Mouse (Mus musculus) lung, adult 2 months (tissue): ENCODE data around the gene Kcna10. TPM values are rescaled to one million over a fixed set of nuclear protein-coding genes. Genes with fewer than 3 reads are reported as not detected.

Experiments
- DNase-seq: peaks from one replicate; pipeline ENCODE4 v3.0.0; 2022
- H3K4me1 ChIP-seq: fragments of 200-500 bp; 2 replicates; pipeline ENCODE4 v1.6.1; 2011; ENCODE audit warnings: low read length; ENCODE audit not compliant: control insufficient read depth, insufficient read depth
- H3K4me3 ChIP-seq: fragments of 200-500 bp; replicated peaks from 2 replicates; pipeline ENCODE3; 2011; ENCODE audit warnings: low read depth, mild to moderate bottlenecking, control low read depth, low read length; ENCODE audit errors: extremely low read depth
- CTCF ChIP-seq: fragments of 200-500 bp; IDR thresholded peaks from 2 replicates; pipeline ENCODE4 v1.5.1; 2011; ENCODE audit warnings: mild to moderate bottlenecking, low read length, control low read depth; ENCODE audit not compliant: insufficient read depth
- POLR2A ChIP-seq: fragments of 200-500 bp; IDR thresholded peaks from 2 replicates; pipeline ENCODE4 v1.6.1; 2011; ENCODE audit warnings: low read depth, mild to moderate bottlenecking, control low read depth, low read length, borderline replicate concordance; ENCODE audit errors: extremely low read depth
- WGBS: fragments of 180-500 bp; shearing (Covaris S2); methylation state at CpG from one replicate; pipeline ENCODE4 v1.1.7; 2018; 5-methylcytosine and 5-hydroxymethylcytosine counted together
- polyA plus RNA-seq: library from polyadenylated mRNA; depleted of rRNA; stranded (reverse); fragments of >200 nt; gene quantifications from 2 replicates; pipeline ENCODE4 v1.2.3, GENCODE M21; 2012; rRNA removed

The Kcna10 gene
- not detected in 2 replicates for polyA plus RNA-seq

- WGBS = 76% methylated on average over 1 of the region's 1 CpGs
- DNase-seq = no peak
- TF ChIP-seq POLR2A = no peak
- TF ChIP-seq CTCF = no peak
- no peaks in the 10 kb centered on the region for H3K4me1 ChIP-seq
- H3K4me3 ChIP-seq = no peak within 1 kb of the TSS
Measured at GRCm38 (mm10) chr3:107182756-107183155, at the start of gene Kcna10. TSS of gene Kcna10 (plus strand) at chr3:107183056.

- TF ChIP-seq POLR2A = no peak
- TF ChIP-seq CTCF = no peak
- no peak for DNase-seq
- H3K4me3 ChIP-seq = no peak overlapping the region
- WGBS = 71% methylated on average over 3 of the region's 3 CpGs
- H3K4me1 ChIP-seq = peaks cover 3% of the 10 kb centered on the region
Measured at GRCm38 (mm10) chr3:107134457-107134856, 48.4 kb upstream of the Kcna10 start.

GRCm38 (mm10) chr3:107147126-107147525, 35.7 kb upstream of the Kcna10 start:
- WGBS = 80% methylated on average over 7 of the region's 7 CpGs
- Histone ChIP-seq H3K4me1 (no peaks in the 10 kb centered on the region), H3K4me3 (no peak overlapping the region)
- TF ChIP-seq CTCF (no peak), POLR2A (no peak)
- DNase-seq = no peak

- no peaks in the 10 kb centered on the region for H3K4me1 ChIP-seq
- TF ChIP-seq POLR2A (no peak), CTCF (peak; percentile 70)
- no peak overlapping the region for H3K4me3 ChIP-seq
- peak; percentile 24 for DNase-seq
- WGBS = 48% methylated on average over 3 of the region's 3 CpGs
Measured at GRCm38 (mm10) chr3:107149006-107149405, 33.9 kb upstream of the Kcna10 start.

- DNase-seq = no peak
- 52% methylated on average over 3 of the region's 3 CpGs for WGBS
- TF ChIP-seq POLR2A (no peak), CTCF (no peak)
Measured at GRCm38 (mm10) chr3:107150469-107150868, 32.4 kb upstream of the Kcna10 start.

GRCm38 (mm10) chr3:107150872-107151540, 31.9 kb upstream of the Kcna10 start:
- no peak for DNase-seq
- WGBS = 55% methylated on average over 7 of the region's 7 CpGs
- no peak for TF ChIP-seq CTCF
- TF ChIP-seq POLR2A = no peak
- no peaks in the 10 kb centered on the region for H3K4me1 ChIP-seq
- H3K4me3 ChIP-seq = no peak overlapping the region

More at GRCm38 (mm10) chr3:107150469-107150868, 32.4 kb upstream of the Kcna10 start:
- H3K4me1 ChIP-seq = no peaks in the 10 kb centered on the region
- H3K4me3 ChIP-seq = no peak overlapping the region

- H3K4me1 ChIP-seq = no peaks in the 10 kb centered on the region
- 80% methylated on average over 11 of the region's 11 CpGs for WGBS
- no peak for DNase-seq
- H3K4me3 ChIP-seq = no peak overlapping the region
- no peak for TF ChIP-seq CTCF
Measured at GRCm38 (mm10) chr3:107153772-107154655, 28.8 kb upstream of the Kcna10 start.

GRCm38 (mm10) chr3:107158856-107159255, 24.0 kb upstream of the Kcna10 start:
- no peak overlapping the region for H3K4me3 ChIP-seq
- DNase-seq = no peak
- WGBS = 90% methylated on average over 7 of the region's 7 CpGs
- no peak for TF ChIP-seq POLR2A
- TF ChIP-seq CTCF = no peak
- no peaks in the 10 kb centered on the region for H3K4me1 ChIP-seq

- Histone ChIP-seq H3K4me3 (no peak overlapping the region), H3K4me1 (no peaks in the 10 kb centered on the region)
- 69% methylated on average over 3 of the region's 3 CpGs for WGBS
- TF ChIP-seq CTCF (no peak), POLR2A (no peak)
- DNase-seq = no peak
Measured at GRCm38 (mm10) chr3:107159418-107159817, 23.4 kb upstream of the Kcna10 start.

GRCm38 (mm10) chr3:107159859-107160324, 23.0 kb upstream of the Kcna10 start:
- no peak for DNase-seq
- H3K4me3 ChIP-seq = no peak overlapping the region
- no peaks in the 10 kb centered on the region for H3K4me1 ChIP-seq
- TF ChIP-seq CTCF (no peak), POLR2A (no peak)
- WGBS = 5% methylated on average over 17 of the region's 17 CpGs
